Mouse (Mus musculus) gastrocnemius, adult 2 months (tissue): ENCODE measurements around the gene Peli2. TPM values are rescaled to one million over a fixed set of nuclear protein-coding genes. Genes with fewer than 3 reads are reported as not detected.

Experiments used
- DNase-seq: peaks from one replicate; pipeline ENCODE4 v3.0.0; 2022
- H3K27ac ChIP-seq: fragments of 200-600 bp; 2 replicates; pipeline ENCODE4 v1.8.1; 2022; ENCODE audit warnings: mild to moderate bottlenecking
- H3K4me3 ChIP-seq: fragments of 200-600 bp; 2 replicates; pipeline ENCODE4 v1.8.1; 2022; ENCODE audit warnings: mild to moderate bottlenecking, moderate library complexity
- CTCF ChIP-seq: fragments of 200-600 bp; IDR thresholded peaks from 2 replicates; pipeline ENCODE4 v1.8.1; 2022; ENCODE audit warnings: antibody characterized with exemption, mild to moderate bottlenecking, moderate library complexity
- intact Hi-C: fragments of 180-260 bp; cut with DNase I; formaldehyde crosslinking; loops from one replicate; pipeline ENCODE4 v1.15.1; 2025
- total RNA-seq, 2 experiments: library from RNA; stranded (reverse); gene quantifications; 2 replicates each; pipeline ENCODE4 v1.2.3; 2021

Peli2 gene
- total RNA-seq, 2 experiments from 2014 or later: 15.0 to 17.6 TPM

- no peak overlapping the region for H3K4me3 ChIP-seq
- DNase-seq: no peak
- no peak overlapping the region for H3K27ac ChIP-seq
- intact Hi-C loops: no loop called here
- TF ChIP-seq CTCF: no peak
Observed at GRCm38 (mm10) chr14:48106453-48106852, 14.2 kb upstream of the Peli2 start.

- Histone ChIP-seq H3K27ac (no peak overlapping the region), H3K4me3 (no peak overlapping the region)
- intact Hi-C loops: no loop called here
- no peak for DNase-seq
- no peak for TF ChIP-seq CTCF
Observed at GRCm38 (mm10) chr14:48117986-48118385, 2.6 kb upstream of the Peli2 start.

- H3K27ac ChIP-seq: peak overlapping the region; percentile 93; the same call in 1 of the 2 replicates
- no peak for TF ChIP-seq CTCF
- DNase-seq: no peak
- intact Hi-C loops: no loop called here
- peak overlapping the region; percentile 74 for H3K4me3 ChIP-seq
Observed at GRCm38 (mm10) chr14:48119012-48119647, 1.5 kb upstream of the Peli2 start.

- no peak for DNase-seq
- peak overlapping the region; percentile 74 for H3K4me3 ChIP-seq
- no peak for TF ChIP-seq CTCF
- intact Hi-C loops: loop anchor here (5.0 to 10.0 kb wide), 2 partner anchors 53 to 245 kb away; no protein-coding TSS in a partner anchor
- peak overlapping the region; percentile 93 for H3K27ac ChIP-seq
Observed at GRCm38 (mm10) chr14:48119648-48120270, 864 bp upstream of the Peli2 start.

GRCm38 (mm10) chr14:48120443-48120751 is 226 bp upstream of the Peli2 start:
- Histone ChIP-seq H3K27ac (peak overlapping the region; percentile 93), H3K4me3 (peak overlapping the region; percentile 74)
- DNase-seq: no peak
- TF ChIP-seq CTCF: no peak
- intact Hi-C loops: loop anchor here (5.0 to 10.0 kb wide), 2 partner anchors 52 to 244 kb away; no protein-coding TSS in a partner anchor

- Histone ChIP-seq H3K4me3 (peak overlapping the region; percentile 74), H3K27ac (peak overlapping the region; percentile 93)
- intact Hi-C loops: loop anchor here (5.0 to 10.0 kb wide), 2 partner anchors 50 to 243 kb away; no protein-coding TSS in a partner anchor
- TF ChIP-seq CTCF: no peak
- DNase-seq: no peak
Observed at GRCm38 (mm10) chr14:48121529-48122517, 1.2 kb downstream of the Peli2 start.

- peak overlapping the region; percentile 31; the same call in 1 of the 2 replicates for H3K27ac ChIP-seq
- no peak overlapping the region for H3K4me3 ChIP-seq
- no peak for DNase-seq
- TF ChIP-seq CTCF: no peak
- intact Hi-C loops: loop anchor here (5.0 to 10.0 kb wide), 2 partner anchors 48 to 241 kb away; no protein-coding TSS in a partner anchor
Observed at GRCm38 (mm10) chr14:48124011-48124410, 3.4 kb downstream of the Peli2 start.

GRCm38 (mm10) chr14:48124816-48125215 is 4.2 kb downstream of the Peli2 start:
- Histone ChIP-seq H3K27ac (peak overlapping the region; percentile 53; the same call in 1 of the 2 replicates), H3K4me3 (no peak overlapping the region)
- DNase-seq: no peak
- intact Hi-C loops: loop anchor here (5.0 to 10.0 kb wide), 2 partner anchors 47 to 240 kb away; no protein-coding TSS in a partner anchor
- TF ChIP-seq CTCF: no peak

GRCm38 (mm10) chr14:48125971-48126370 is 5.3 kb downstream of the Peli2 start:
- TF ChIP-seq CTCF: no peak
- Histone ChIP-seq H3K4me3 (no peak overlapping the region), H3K27ac (peak overlapping the region; percentile 53)
- no peak for DNase-seq
- intact Hi-C loops: loop anchor here (10.0 kb wide), 1 partner anchor 239 kb away; no protein-coding TSS in a partner anchor

- intact Hi-C loops: loop anchor here (10.0 kb wide), 1 partner anchor 238 kb away; no protein-coding TSS in a partner anchor
- no peak for TF ChIP-seq CTCF
- Histone ChIP-seq H3K27ac (peak overlapping the region; percentile 50; the same call in 1 of the 2 replicates), H3K4me3 (no peak overlapping the region)
- DNase-seq: no peak
Observed at GRCm38 (mm10) chr14:48126931-48127330, 6.3 kb downstream of the Peli2 start.

GRCm38 (mm10) chr14:48127609-48128185 is 7.1 kb downstream of the Peli2 start:
- no peak for DNase-seq
- intact Hi-C loops: loop anchor here (10.0 kb wide), 1 partner anchor 237 kb away; no protein-coding TSS in a partner anchor
- no peak for TF ChIP-seq CTCF
- H3K4me3 ChIP-seq: no peak overlapping the region
- H3K27ac ChIP-seq: peak overlapping the region; percentile 50; the same call in 1 of the 2 replicates

- DNase-seq: no peak
- Histone ChIP-seq H3K27ac (no peak overlapping the region), H3K4me3 (no peak overlapping the region)
- no peak for TF ChIP-seq CTCF
- intact Hi-C loops: loop anchor here (10.0 kb wide), 1 partner anchor 236 kb away; no protein-coding TSS in a partner anchor
Observed at GRCm38 (mm10) chr14:48128701-48129100, 8.1 kb downstream of the Peli2 start.
